Mouse (Mus musculus) thymus, postnatal 0 days (tissue): Measurements from ENCODE around the gene Spsb3. TPM values are rescaled to one million over a fixed set of nuclear protein-coding genes. Genes with fewer than 3 reads are reported as not detected.

ENCODE experiments used
- DNase-seq: peaks from one replicate; pipeline ENCODE4 v3.0.0-alpha.2; 2015; ENCODE audit warnings: low spot score
- polyA plus RNA-seq: library from polyadenylated mRNA; unstranded; fragments of >200 nt; fragmentation: Nextera tagmentation; extraction: Ambion mirVana; gene quantifications from 2 replicates; pipeline ENCODE4 v1.2.1, GENCODE M21; 2015

The Spsb3 gene
- polyA plus RNA-seq, 1 experiment from 2014 or later = 97.8 TPM

- DNase-seq = no peak
Observed at GRCm38 (mm10) chr17:24873695-24874404, 12.6 kb upstream of the Spsb3 start.

- no peak for DNase-seq
Observed at GRCm38 (mm10) chr17:24874405-24874745, 12.1 kb upstream of the Spsb3 start.

GRCm38 (mm10) chr17:24874989-24875388 is 11.5 kb upstream of the Spsb3 start:
- no peak for DNase-seq

GRCm38 (mm10) chr17:24877336-24878116 is 8.9 kb upstream of the Spsb3 start:
- no peak for DNase-seq

GRCm38 (mm10) chr17:24878117-24878397 is 8.4 kb upstream of the Spsb3 start:
- no peak for DNase-seq

- DNase-seq = no peak
Observed at GRCm38 (mm10) chr17:24878531-24878930, 7.9 kb upstream of the Spsb3 start.

GRCm38 (mm10) chr17:24881738-24882440 is 4.6 kb upstream of the Spsb3 start:
- DNase-seq = no peak

GRCm38 (mm10) chr17:24884391-24884790 is 2.1 kb upstream of the Spsb3 start:
- DNase-seq = no peak

- DNase-seq = no peak
Observed at GRCm38 (mm10) chr17:24885356-24886133, 898 bp upstream of the Spsb3 start.

GRCm38 (mm10) chr17:24886932-24887271 is 459 bp downstream of the Spsb3 start:
- no peak for DNase-seq

GRCm38 (mm10) chr17:24887291-24888080 is 1.0 kb downstream of the Spsb3 start:
- peak; percentile 45 for DNase-seq

GRCm38 (mm10) chr17:24888862-24889261 is 2.4 kb downstream of the Spsb3 start:
- DNase-seq = no peak

- DNase-seq = no peak
Observed at GRCm38 (mm10) chr17:24890151-24891092, 4.0 kb downstream of the Spsb3 start.

- no peak for DNase-seq
Observed at GRCm38 (mm10) chr17:24891321-24891720, 4.9 kb downstream of the Spsb3 start.

- no peak for DNase-seq
Observed at GRCm38 (mm10) chr17:24892785-24893184, 6.3 kb downstream of the Spsb3 start.

GRCm38 (mm10) chr17:24893276-24893675 is 6.8 kb downstream of the Spsb3 start:
- no peak for DNase-seq

GRCm38 (mm10) chr17:24894061-24894994 is 7.9 kb downstream of the Spsb3 start:
- no peak for DNase-seq

- DNase-seq = peak; percentile 82
Observed at GRCm38 (mm10) chr17:24894995-24895547, 8.6 kb downstream of the Spsb3 start, which contains the start of the genes Eme2 and Mrps34. TSS of gene Eme2 (minus strand) at chr17:24895087. TSS of gene Mrps34 (plus strand) at chr17:24895116.
